Mouse (Mus musculus) G1E (cell line): ENCODE data around the gene Stac3.

Experiments used
- CTCF ChIP-seq: IDR thresholded peaks from 2 replicates; pipeline ENCODE4 v1.5.1; 2012; ENCODE audit warnings: low read depth, low read length, inconsistent platforms, mixed read lengths
- GATA1 ChIP-seq: IDR thresholded peaks from 2 replicates; pipeline ENCODE4 v1.6.1; 2012; ENCODE audit warnings: borderline replicate concordance, low read length, inconsistent platforms, mixed read lengths
- POLR2AphosphoS5 ChIP-seq: IDR thresholded peaks from 2 replicates; pipeline ENCODE4 v1.6.1; 2012; ENCODE audit warnings: low read depth, low read length, inconsistent platforms; ENCODE audit not compliant: insufficient replicate concordance
- TAL1 ChIP-seq: conservative IDR thresholded peaks from 2 replicates; pipeline ENCODE4 v1.6.1; 2012; ENCODE audit warnings: low read depth, low read length, inconsistent platforms, mixed read lengths

DNA sequence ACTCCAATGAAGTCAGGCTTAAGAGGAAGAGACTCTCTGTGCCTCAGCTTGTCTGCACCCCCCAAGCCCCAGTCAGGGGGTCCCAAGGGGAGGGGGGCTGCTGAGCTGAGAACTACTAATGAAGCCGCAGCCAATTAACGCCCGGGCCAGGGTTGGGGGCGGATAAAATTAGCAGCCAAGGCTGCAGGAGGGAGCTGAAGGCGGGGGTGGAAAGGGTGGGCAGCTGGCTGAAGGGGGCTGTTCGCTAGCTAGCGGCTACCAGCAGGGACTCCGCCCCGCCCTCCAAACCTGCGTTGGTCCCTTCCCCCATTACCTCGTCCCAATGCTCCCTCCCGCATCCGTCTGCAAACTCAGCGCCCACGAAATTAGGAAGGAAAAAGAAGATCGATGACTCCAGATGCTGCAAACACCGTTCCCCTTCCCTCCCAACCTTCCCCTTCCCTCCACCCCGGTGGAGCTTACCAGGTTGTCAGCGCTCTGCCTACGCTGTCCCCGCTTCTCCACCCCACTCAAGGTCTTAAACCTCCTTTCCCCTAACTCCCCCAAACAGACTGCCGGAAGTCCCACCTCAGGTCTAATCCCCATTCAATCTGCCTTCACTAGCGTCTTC lies 23.3 kb downstream of the Stac3 start:
- no peak for TF ChIP-seq CTCF
- TF ChIP-seq POLR2AphosphoS5 = no peak
- no peak for TF ChIP-seq TAL1
- no peak for TF ChIP-seq GATA1
